Mouse (Mus musculus) lung, adult 2 months (tissue): ENCODE data around the gene Arl1.

Experiments
- CTCF ChIP-seq: fragments of 200-500 bp; IDR thresholded peaks from 2 replicates; pipeline ENCODE4 v1.5.1; 2011; ENCODE audit warnings: mild to moderate bottlenecking, low read length, control low read depth; ENCODE audit not compliant: insufficient read depth
- POLR2A ChIP-seq: fragments of 200-500 bp; IDR thresholded peaks from 2 replicates; pipeline ENCODE4 v1.6.1; 2011; ENCODE audit warnings: low read depth, mild to moderate bottlenecking, control low read depth, low read length, borderline replicate concordance; ENCODE audit errors: extremely low read depth

GRCm38 (mm10) chr10:88716986-88717755 is 13.5 kb upstream of the Arl1 start:
- TF ChIP-seq POLR2A (no peak), CTCF (no peak)
